Mouse (Mus musculus) natural killer cell, adult 2 months (primary cell): ENCODE measurements around the gene Epb41l5.

Experiments used
- DNase-seq, 2 experiments: peaks; one replicate each; pipeline ENCODE4 v3.0.0; 2022; ENCODE audit warnings: low spot score in 2 of 2

The Epb41l5 gene

GRCm38 (mm10) chr1:119648205-119649111, at the start of gene Epb41l5:
Gene Epb41l5, minus strand, starts transcription at chr1:119649000.
- DNase-seq, result peak; percentile 16 to 53

GRCm38 (mm10) chr1:119696860-119697259, 48.1 kb upstream of the Epb41l5 start:
- no peak for DNase-seq

GRCm38 (mm10) chr1:119685773-119686558, 37.2 kb upstream of the Epb41l5 start:
- no peak for DNase-seq

- no peak for DNase-seq
Measured at GRCm38 (mm10) chr1:119681663-119682213, 32.9 kb upstream of the Epb41l5 start.

GRCm38 (mm10) chr1:119674984-119675383, 26.2 kb upstream of the Epb41l5 start:
- DNase-seq, result no peak

GRCm38 (mm10) chr1:119666904-119667303, 18.1 kb upstream of the Epb41l5 start:
- DNase-seq, result no peak

- DNase-seq, result no peak
Measured at GRCm38 (mm10) chr1:119654307-119654706, 5.5 kb upstream of the Epb41l5 start.

GRCm38 (mm10) chr1:119650386-119650785, 1.6 kb upstream of the Epb41l5 start:
- no peak for DNase-seq

GRCm38 (mm10) chr1:119649627-119650026, 827 bp upstream of the Epb41l5 start:
- DNase-seq, result no peak

GRCm38 (mm10) chr1:119646356-119646755, 2.4 kb downstream of the Epb41l5 start:
- no peak for DNase-seq

GRCm38 (mm10) chr1:119642367-119642766, 6.4 kb downstream of the Epb41l5 start:
- no peak for DNase-seq

GRCm38 (mm10) chr1:119641090-119641812, 7.5 kb downstream of the Epb41l5 start:
- no peak for DNase-seq

GRCm38 (mm10) chr1:119640006-119640405, 8.8 kb downstream of the Epb41l5 start:
- no peak for DNase-seq

GRCm38 (mm10) chr1:119637188-119638023, 11.4 kb downstream of the Epb41l5 start:
- no peak for DNase-seq

GRCm38 (mm10) chr1:119634746-119635145, 14.1 kb downstream of the Epb41l5 start:
- DNase-seq, result no peak

GRCm38 (mm10) chr1:119630428-119630827, 18.4 kb downstream of the Epb41l5 start:
- no peak for DNase-seq

GRCm38 (mm10) chr1:119626837-119627236, 22.0 kb downstream of the Epb41l5 start:
- DNase-seq, result no peak

GRCm38 (mm10) chr1:119624444-119624843, 24.4 kb downstream of the Epb41l5 start:
- no peak for DNase-seq

- DNase-seq, result no peak
Measured at GRCm38 (mm10) chr1:119605396-119605795, 43.4 kb downstream of the Epb41l5 start.

GRCm38 (mm10) chr1:119602448-119602847, 46.4 kb downstream of the Epb41l5 start:
- DNase-seq, result no peak

- DNase-seq, result no peak
Measured at GRCm38 (mm10) chr1:119598855-119599254, 49.9 kb downstream of the Epb41l5 start.
